Mouse (Mus musculus) megakaryocyte, embryonic 14.5 days (primary cell): ENCODE data around the gene Prdm8.

Source experiments
- FLI1 ChIP-seq: IDR thresholded peaks from 2 replicates; pipeline ENCODE4 v1.6.1; 2012; ENCODE audit warnings: low read length, inconsistent platforms, mixed read lengths
- GATA1 ChIP-seq: IDR thresholded peaks from 3 replicates; pipeline ENCODE4 v1.6.1; 2012; ENCODE audit warnings: mixed read lengths, low read length, inconsistent platforms, borderline replicate concordance

DNA sequence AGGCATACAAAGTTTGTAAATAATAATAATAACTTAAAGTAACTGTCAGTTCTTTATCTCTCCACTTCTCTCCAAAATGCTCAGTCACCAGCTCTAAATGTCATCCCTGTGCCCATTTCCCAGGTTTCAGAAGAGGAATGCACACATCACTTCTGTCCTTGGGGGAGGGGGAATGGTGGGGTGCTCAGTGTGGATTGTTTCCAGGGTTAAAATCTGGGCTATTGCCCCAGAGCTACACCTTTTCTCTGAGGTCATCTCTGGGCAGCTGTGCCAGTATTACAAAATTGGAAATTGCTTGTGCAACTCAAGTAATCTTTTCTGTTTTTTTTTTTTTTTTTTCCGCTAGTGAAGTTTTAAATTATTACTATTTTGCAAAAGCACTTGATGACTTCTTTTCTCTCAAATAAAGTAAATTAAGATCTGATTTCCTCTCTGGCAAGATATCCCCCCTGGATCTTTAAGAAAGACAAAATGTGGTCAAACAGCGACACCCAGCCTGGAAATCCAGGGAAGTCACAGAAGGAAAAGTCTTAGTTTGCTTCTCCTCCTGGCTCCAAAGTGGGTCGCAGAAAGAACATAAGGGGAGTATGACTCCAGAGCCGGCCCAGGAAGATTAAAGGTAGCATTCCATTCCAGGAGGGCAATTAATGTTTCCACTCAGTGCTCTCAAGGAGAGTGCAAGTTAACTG lies 25.4 kb downstream of the Prdm8 start:
- TF ChIP-seq GATA1, result no peak
- no peak for TF ChIP-seq FLI1
